ENCODE assay signal across 8 mouse cellular contexts in genomic region chr11:58953351-58954169, GRCm38 (mm10). TPM values are rescaled to one million over a fixed set of nuclear protein-coding genes. Genes with fewer than 3 reads are reported as not detected.
DNase-seq lines count a peak whose midpoint lies in the region; ATAC-seq and TF ChIP-seq lines count a peak whose summit lies in the region.

No protein-coding gene starts in this region.

- H3K27ac ChIP-seq in left cerebral cortex, adult 2 months: peak overlapping the region; percentile 98
- H3K27ac ChIP-seq in forebrain, embryonic 12.5 days: peak overlapping the region; percentile 100
- H3K27ac ChIP-seq in limb, embryonic 13.5 days: peak overlapping the region; percentile 86
- H3K27ac ChIP-seq in neural tube, embryonic 12.5 days: peak overlapping the region; percentile 98

- no peaks in the 10 kb centered on the region for H3K27me3 ChIP-seq in forebrain, embryonic 12.5 days
- H3K27me3 ChIP-seq in limb, embryonic 13.5 days: peaks cover 29% of the 10 kb centered on the region
- no peaks in the 10 kb centered on the region for H3K27me3 ChIP-seq in neural tube, embryonic 12.5 days (replicated peaks)

- H3K4me2 ChIP-seq in forebrain, embryonic 12.5 days: peak overlapping the region; percentile 92
- H3K4me2 ChIP-seq in limb, embryonic 13.5 days (replicated peaks): peak overlapping the region; percentile 93
- peak overlapping the region; percentile 91 for H3K4me2 ChIP-seq in neural tube, embryonic 12.5 days (replicated peaks)

- peak; percentile 39 for ATAC-seq in forebrain, embryonic 12.5 days (ENCODE audit: low FRiP score)
- no peak; the same call in none of the 2 replicates for ATAC-seq in limb, embryonic 13.5 days (ENCODE audit: low FRiP score, low read depth)
- peak; percentile 8 for ATAC-seq in neural tube, embryonic 12.5 days (ENCODE audit: low FRiP score, low read depth)

- peaks cover 9% of the 10 kb centered on the region for H3K36me3 ChIP-seq in forebrain, embryonic 12.5 days (replicated peaks)
- peaks cover 14% of the 10 kb centered on the region for H3K36me3 ChIP-seq in limb, embryonic 13.5 days
- H3K36me3 ChIP-seq in neural tube, embryonic 12.5 days: peaks cover 10% of the 10 kb centered on the region; the same call in 1 of the 2 replicates

- WGBS in forebrain, embryonic 12.5 days: under 1% methylated on average over 33 of the region's 33 CpGs
- WGBS in limb, embryonic 13.5 days: under 1% methylated on average over 33 of the region's 33 CpGs
- under 1% methylated on average over 33 of the region's 33 CpGs for WGBS in neural tube, embryonic 12.5 days

- H3K9ac ChIP-seq in forebrain, embryonic 12.5 days: peak overlapping the region; percentile 91
- peak overlapping the region; percentile 74 for H3K9ac ChIP-seq in limb, embryonic 13.5 days
- H3K9ac ChIP-seq in neural tube, embryonic 12.5 days: peak overlapping the region; percentile 85

- intact Hi-C loops in left cerebral cortex, adult 2 months (cut with DNase I): no loop called here

- TF ChIP-seq CTCF in left cerebral cortex, adult 2 months (IDR thresholded peaks at IDR 0.05): no peak; the same call in none of the 2 replicates

- no peaks in the 10 kb centered on the region for H3K9me3 ChIP-seq in forebrain, embryonic 12.5 days
- H3K9me3 ChIP-seq in limb, embryonic 13.5 days: no peaks in the 10 kb centered on the region
- no peaks in the 10 kb centered on the region for H3K9me3 ChIP-seq in neural tube, embryonic 12.5 days

- peak overlapping the region; percentile 71 for H3K4me3 ChIP-seq in left cerebral cortex, adult 2 months
- H3K4me3 ChIP-seq in forebrain, embryonic 12.5 days (replicated peaks): peak overlapping the region; percentile 71
- peak overlapping the region; percentile 84 for H3K4me3 ChIP-seq in limb, embryonic 13.5 days
- H3K4me3 ChIP-seq in neural tube, embryonic 12.5 days: peak overlapping the region; percentile 71

- H3K4me1 ChIP-seq in forebrain, embryonic 12.5 days: peaks cover 49% of the 10 kb centered on the region
- H3K4me1 ChIP-seq in limb, embryonic 13.5 days: peaks cover 41% of the 10 kb centered on the region
- peaks cover 26% of the 10 kb centered on the region for H3K4me1 ChIP-seq in neural tube, embryonic 12.5 days

- no peak for DNase-seq in left cerebral cortex, adult 2 months (ENCODE audit: extremely low spot score in 1 of 2, low spot score in 2 of 2)
- no peak for DNase-seq in left cerebral cortex, adult 8-10 months (ENCODE audit: low spot score in 2 of 2)
- DNase-seq in adrenal gland, postnatal 36 days: peak; percentile 24 to 30
- no peak for DNase-seq in urinary bladder, postnatal 14 days (ENCODE audit: low spot score)
- no peak for DNase-seq in ovary, adult 18-20 months (ENCODE audit: low spot score)

RNA-seq across cellular contexts. Expression of gene Hist3h2a, which starts 0.9 kb away (rescaled TPM):
- total RNA-seq in left cerebral cortex, adult 2 months (2021): 10 to 100 TPM; 55.5 to 59.1 TPM
- total RNA-seq in left cerebral cortex, adult 8-10 months (2022): 10 to 100 TPM; 54.1 to 63.0 (median 57.1) TPM
- total RNA-seq in adrenal gland, postnatal 36 days (2021): 10 to 100 TPM; 20.0 to 21.8 TPM
- polyA plus RNA-seq in forebrain, embryonic 12.5 days (2016; fragmentation: Nextera tagmentation; extraction: Ambion mirVana): 91.9 and 92.9 TPM in 2 replicates
- 29.6 and 29.9 TPM in 2 replicates for polyA plus RNA-seq in limb, embryonic 13.5 days (2015; fragmentation: Nextera tagmentation; extraction: Ambion mirVana)
- polyA plus RNA-seq in neural tube, embryonic 12.5 days (2016; fragmentation: Nextera tagmentation; extraction: Ambion mirVana): 91.6 and 103 TPM in 2 replicates

RNA-seq across cellular contexts. Expression of gene Trim17, which starts 0.9 kb away (rescaled TPM):
- total RNA-seq in left cerebral cortex, adult 2 months (2021): 1 to 10 TPM; 4.8 to 4.9 TPM
- 1 to 10 TPM; 3.7 to 5.0 (median 4.1) TPM for total RNA-seq in left cerebral cortex, adult 8-10 months (2022)
- under 1 TPM; 0.10 to 0.26 TPM for total RNA-seq in adrenal gland, postnatal 36 days (2021)
- 0.89 and 1.0 TPM in 2 replicates for polyA plus RNA-seq in forebrain, embryonic 12.5 days (2016; fragmentation: Nextera tagmentation; extraction: Ambion mirVana)
- 0.87 and 1.7 TPM in 2 replicates for polyA plus RNA-seq in limb, embryonic 13.5 days (2015; fragmentation: Nextera tagmentation; extraction: Ambion mirVana)
- 0.84 and 1.0 TPM in 2 replicates for polyA plus RNA-seq in neural tube, embryonic 12.5 days (2016; fragmentation: Nextera tagmentation; extraction: Ambion mirVana)

RNA-seq across cellular contexts. Expression of gene Hist3h2ba, which starts 4.8 kb away (rescaled TPM):
- 10 to 100 TPM; 88.5 to 98.9 TPM for total RNA-seq in left cerebral cortex, adult 2 months (2021)
- total RNA-seq in left cerebral cortex, adult 8-10 months (2022): 100 to 1,000 TPM in 3 of 4 experiments, 10 to 100 TPM in 1; 96.1 to 129 (median 115) TPM
- total RNA-seq in adrenal gland, postnatal 36 days (2021): 1 to 10 TPM; 4.5 to 5.8 TPM
- 185 and 187 TPM in 2 replicates for polyA plus RNA-seq in forebrain, embryonic 12.5 days (2016; fragmentation: Nextera tagmentation; extraction: Ambion mirVana)
- polyA plus RNA-seq in limb, embryonic 13.5 days (2015; fragmentation: Nextera tagmentation; extraction: Ambion mirVana): 35.8 and 40.7 TPM in 2 replicates
- polyA plus RNA-seq in neural tube, embryonic 12.5 days (2016; fragmentation: Nextera tagmentation; extraction: Ambion mirVana): 167 and 246 TPM in 2 replicates

RNA-seq across cellular contexts. Expression of gene Rnf187, which starts 14.8 kb away (rescaled TPM):
- total RNA-seq in left cerebral cortex, adult 2 months (2021): 100 to 1,000 TPM; 445 to 469 TPM
- 100 to 1,000 TPM; 448 to 480 (median 462) TPM for total RNA-seq in left cerebral cortex, adult 8-10 months (2022)
- 100 to 1,000 TPM; 173 to 181 TPM for total RNA-seq in adrenal gland, postnatal 36 days (2021)
- 403 and 431 TPM in 2 replicates for polyA plus RNA-seq in forebrain, embryonic 12.5 days (2016; fragmentation: Nextera tagmentation; extraction: Ambion mirVana)
- polyA plus RNA-seq in limb, embryonic 13.5 days (2015; fragmentation: Nextera tagmentation; extraction: Ambion mirVana): 245 and 261 TPM in 2 replicates
- 594 and 608 TPM in 2 replicates for polyA plus RNA-seq in neural tube, embryonic 12.5 days (2016; fragmentation: Nextera tagmentation; extraction: Ambion mirVana)

RNA-seq across cellular contexts. Expression of gene Trim11, which starts 24.3 kb away (rescaled TPM):
- 10 to 100 TPM; 25.6 to 26.1 TPM for total RNA-seq in left cerebral cortex, adult 2 months (2021)
- 10 to 100 TPM; 22.6 to 27.6 (median 26.7) TPM for total RNA-seq in left cerebral cortex, adult 8-10 months (2022)
- total RNA-seq in adrenal gland, postnatal 36 days (2021): 10 to 100 TPM; 23.7 to 25.5 TPM
- 19.2 and 20.9 TPM in 2 replicates for polyA plus RNA-seq in forebrain, embryonic 12.5 days (2016; fragmentation: Nextera tagmentation; extraction: Ambion mirVana)
- polyA plus RNA-seq in limb, embryonic 13.5 days (2015; fragmentation: Nextera tagmentation; extraction: Ambion mirVana): 23.8 and 24.0 TPM in 2 replicates
- polyA plus RNA-seq in neural tube, embryonic 12.5 days (2016; fragmentation: Nextera tagmentation; extraction: Ambion mirVana): 20.5 TPM in 2 replicates

Comparison
In these comparisons a context has a peak if more than half of its experiments do, and no peak if none do; other contexts are left out.
1. DNase-seq: peak in adrenal gland, postnatal 36 days (2 of 2); none in left cerebral cortex, adult 2 months (0 of 2), left cerebral cortex, adult 8-10 months (0 of 2), urinary bladder, postnatal 14 days (single experiment) and ovary, adult 18-20 months (single experiment).
2. RNA of gene Hist3h2ba, which starts 4.8 kb away (total RNA-seq): 96.1 to 129 TPM in left cerebral cortex, adult 8-10 months and 88.5 to 98.9 TPM in left cerebral cortex, adult 2 months; 4.5 to 5.8 TPM in adrenal gland, postnatal 36 days; every median in the first group is over 10 times any median in the second.
3. Peak in every context shown above with its lines, with median percentiles within 50 percentile points of each other: H3K27ac ChIP-seq, H3K4me3 ChIP-seq, H3K4me2 ChIP-seq and H3K9ac ChIP-seq.